Mouse (Mus musculus) liver, adult 2 months (tissue): ENCODE measurements around the gene Frem2.

Experiments used
- CTCF ChIP-seq: fragments of 200-500 bp; IDR thresholded peaks from 2 replicates; pipeline ENCODE4 v1.5.1; 2011; ENCODE audit warnings: low read depth, low read length, control low read depth
- POLR2A ChIP-seq: fragments of 200-500 bp; IDR thresholded peaks from 2 replicates; pipeline ENCODE4 v1.6.1; 2011; ENCODE audit warnings: low read length, control low read depth; ENCODE audit not compliant: insufficient read depth; ENCODE audit errors: extremely low read depth

DNA sequence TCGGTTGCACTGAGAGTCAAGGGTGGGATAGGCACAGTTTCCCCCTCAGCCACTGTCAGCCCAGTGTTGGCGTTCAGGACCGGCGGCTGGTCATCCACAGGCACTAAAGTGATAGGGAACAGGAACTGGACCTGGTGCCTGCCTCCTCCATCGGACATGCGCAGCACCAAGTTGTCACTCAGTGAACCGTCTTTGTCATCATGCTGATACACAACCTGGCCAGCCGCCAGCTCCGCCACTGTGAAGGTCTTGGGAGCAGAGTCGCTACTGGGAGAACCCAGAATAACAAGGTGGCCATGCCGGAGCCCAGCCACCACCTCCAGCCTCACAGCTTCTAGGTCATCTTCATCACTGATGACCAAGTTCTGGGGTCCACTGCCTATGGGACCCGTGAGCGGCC is 1.8 kb downstream of the Frem2 start:
- TF ChIP-seq POLR2A: no peak
- TF ChIP-seq CTCF: no peak
